9 mouse cellular contexts compared by ENCODE assay signal in genomic region chr5:21527488-21527911, GRCm38 (mm10). TPM values are rescaled to one million over a fixed set of nuclear protein-coding genes. Genes with fewer than 3 reads are reported as not detected.
DNase-seq lines count a peak whose midpoint lies in the region; ATAC-seq lines count a peak whose summit lies in the region.
"Had no signal": no experiment of that assay in that cellular context is flagged by ENCODE, and none has a peak within 500 bp of the region (broad histone marks: within the 10 kb centered on the region; RNA-seq: fewer than 3 reads in every experiment).

No protein-coding gene starts in this region.

- intact Hi-C loops in left cerebral cortex, postnatal 4 days (cut with DNase I): no loop called here

- H3K27ac ChIP-seq in heart, embryonic 14.5 days (replicated peaks in 1 of 2; ENCODE audit: control insufficient read depth in 1 of 2, insufficient read depth in 1 of 2, low read depth in 2 of 2, low read length in 2 of 2): peak overlapping the region; percentile 4 to 43; a peak in 2 of 4 replicates
- H3K27ac ChIP-seq in hindbrain, embryonic 12.5 days: no peak overlapping the region
- H3K27ac ChIP-seq: limb, embryonic 13.5 days had no signal

- H3K36me3 ChIP-seq in heart, embryonic 14.5 days (ENCODE audit: control insufficient read depth, insufficient read depth, low read length): no peaks in the 10 kb centered on the region
- H3K36me3 ChIP-seq in hindbrain, embryonic 12.5 days: no peaks in the 10 kb centered on the region
- H3K36me3 ChIP-seq: limb, embryonic 13.5 days had no signal

- no peak overlapping the region for H3K9ac ChIP-seq in heart, embryonic 14.5 days (ENCODE audit: low read length)
- no peak overlapping the region for H3K9ac ChIP-seq in hindbrain, embryonic 12.5 days
- H3K9ac ChIP-seq: limb, embryonic 13.5 days had no signal

- no peak; the same call in 1 of the 2 replicates for ATAC-seq in heart, embryonic 14.5 days (ENCODE audit: insufficient number of reproducible peaks, insufficient read depth, low FRiP score, low read depth)
- ATAC-seq in hindbrain, embryonic 12.5 days (ENCODE audit: low FRiP score): no peak
- ATAC-seq: hindbrain, embryonic 16.5 days had no signal

- H3K4me1 ChIP-seq in heart, embryonic 14.5 days (ENCODE audit: control insufficient read depth in 2 of 2, insufficient read depth in 2 of 2, low read length in 2 of 2): peaks cover 3 to 4% of the 10 kb centered on the region in 2 experiments; a peak in 2 of 4 replicates
- peaks cover 7% of the 10 kb centered on the region; the same call in 1 of the 2 replicates for H3K4me1 ChIP-seq in hindbrain, embryonic 12.5 days
- H3K4me1 ChIP-seq: limb, embryonic 13.5 days had no signal

- H3K27me3 ChIP-seq in heart, embryonic 14.5 days (ENCODE audit: control insufficient read depth, insufficient read depth, low read length): no peaks in the 10 kb centered on the region
- H3K27me3 ChIP-seq in hindbrain, embryonic 12.5 days: no peaks in the 10 kb centered on the region
- H3K27me3 ChIP-seq: limb, embryonic 13.5 days had no signal

- peak; percentile 8 for DNase-seq in 416B (ENCODE audit: low read depth)
- peak; percentile 70 for DNase-seq in MEL-GATA-1-ER (ENCODE audit: extremely low read depth, low read depth)
- peak; percentile 47 for DNase-seq in lung, postnatal 25 days (ENCODE audit: low spot score)
- DNase-seq in frontal cortex, postnatal 14 days (ENCODE audit: low spot score in 2 of 2): no peak
- DNase-seq in left cerebral cortex, postnatal 4 days: no peak

- no peak overlapping the region for H3K4me3 ChIP-seq in heart, embryonic 14.5 days (ENCODE audit: control insufficient read depth in 1 of 2, insufficient read depth in 1 of 2, low read depth in 1 of 2, low read length in 2 of 2)
- H3K4me3 ChIP-seq in hindbrain, embryonic 12.5 days: no peak overlapping the region
- H3K4me3 ChIP-seq: limb, embryonic 13.5 days had no signal

- 0 out of 2 replicates have a peak, but pooled peaks cover 7% of the 10 kb centered on the region for H3K9me3 ChIP-seq in heart, embryonic 14.5 days (ENCODE audit: control insufficient read depth, low read length)
- H3K9me3 ChIP-seq in hindbrain, embryonic 12.5 days (replicated peaks): no peaks in the 10 kb centered on the region

- H3K4me2 ChIP-seq in heart, embryonic 14.5 days (ENCODE audit: low read length): no peak overlapping the region
- H3K4me2 ChIP-seq in hindbrain, embryonic 12.5 days (replicated peaks): no peak overlapping the region
- H3K4me2 ChIP-seq: limb, embryonic 13.5 days had no signal

- 25% methylated on average over 4 of the region's 4 CpGs for WGBS in heart, embryonic 14.5 days
- 41% methylated on average over 4 of the region's 4 CpGs for WGBS in hindbrain, embryonic 12.5 days

RNA-seq across cellular contexts. Expression of gene Lrrc17, which starts 15.9 kb away (rescaled TPM):
- polyA plus RNA-seq in heart, embryonic 14.5 days (2014; fragmentation: Nextera tagmentation; extraction: Ambion mirVana): 16.7 and 17.9 TPM in 2 replicates
- 1 to 10 TPM; 2.0 to 2.2 TPM for total RNA-seq in left cerebral cortex, postnatal 4 days (2021)
- 42.3 and 53.1 TPM in 2 replicates for polyA plus RNA-seq in hindbrain, embryonic 12.5 days (2016; fragmentation: Nextera tagmentation; extraction: Ambion mirVana)

Comparison
In these comparisons a context has a peak if more than half of its experiments do, and no peak if none do; other contexts are left out.
1. DNase-seq: peak in 416B (single experiment), MEL-GATA-1-ER (single experiment) and lung, postnatal 25 days (single experiment); none in frontal cortex, postnatal 14 days (0 of 2) and left cerebral cortex, postnatal 4 days (single experiment).